In the genomic region with DNA sequence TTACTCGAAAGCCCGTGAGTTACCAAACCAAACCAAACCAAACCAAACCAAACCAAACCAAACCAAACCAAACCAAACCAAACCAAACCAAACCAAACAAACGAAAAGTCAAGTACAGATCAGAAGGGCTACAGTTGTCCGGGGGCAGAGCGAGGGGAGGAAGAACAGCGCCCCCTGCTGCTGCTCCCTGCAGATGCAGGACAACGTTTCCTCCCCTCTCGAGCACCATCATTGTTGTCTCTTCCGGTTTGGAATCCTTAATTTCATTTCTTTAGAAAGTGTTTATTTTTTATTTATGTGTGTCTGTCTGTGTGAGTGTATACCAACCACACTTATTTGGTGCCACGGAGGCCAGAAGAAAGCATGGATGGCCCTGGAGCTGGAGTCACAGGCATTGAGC, we compare ENCODE assay signal across 10 mouse cellular contexts. TPM values are rescaled to one million over a fixed set of nuclear protein-coding genes. Genes with fewer than 3 reads are reported as not detected.
DNase-seq lines count a peak whose midpoint lies in the region; ATAC-seq and TF ChIP-seq lines count a peak whose summit lies in the region.
"Had no signal": no experiment of that assay in that cellular context is flagged by ENCODE, and none has a peak within 500 bp of the region (broad histone marks: within the 10 kb centered on the region; RNA-seq: fewer than 3 reads in every experiment).

No protein-coding gene starts in this region.

- H3K4me1 ChIP-seq in kidney, embryonic 16.5 days (ENCODE audit: insufficient read depth, low read length), result no peaks in the 10 kb centered on the region
- H3K4me1 ChIP-seq in MEL (ENCODE audit: control insufficient read depth in 1 of 2, insufficient read depth in 2 of 2, low read length in 2 of 2), result peaks cover 0 to 9% of the 10 kb centered on the region in 2 experiments; a peak in 2 of 4 replicates

- H3K4me2 ChIP-seq in kidney, embryonic 16.5 days (replicated peaks; ENCODE audit: low read depth, low read length), result no peak overlapping the region

- no peaks in the 10 kb centered on the region for H3K79me2 ChIP-seq in MEL (ENCODE audit: control insufficient read depth, insufficient read depth, low read length, poor library complexity)

- TF ChIP-seq EP300 in MEL (IDR thresholded peaks at IDR 0.05; ENCODE audit: low read depth in 1 of 2, low read length in 2 of 2), result no peak

- TF ChIP-seq RAD21 in MEL (IDR thresholded peaks at IDR 0.05; ENCODE audit: low read depth, low read length), result peak; percentile 69

- TF ChIP-seq CTCF in MEL (IDR thresholded peaks at IDR 0.05 in 2 of 3, conservative IDR thresholded peaks at IDR 0.05 in 1 of 3; ENCODE audit: control insufficient read depth in 1 of 3, insufficient read depth in 1 of 3, low read depth in 2 of 3, low read length in 3 of 3, poor library complexity in 1 of 3, severe bottlenecking in 1 of 3), result peak; percentile 91 to 98 (median 93)

- H3K36me3 ChIP-seq in kidney, embryonic 16.5 days (ENCODE audit: insufficient read depth, low read length), result no peaks in the 10 kb centered on the region
- peaks cover 0 to 7% of the 10 kb centered on the region in 2 experiments; a peak in 2 of 4 replicates for H3K36me3 ChIP-seq in MEL (ENCODE audit: control insufficient read depth in 1 of 2, insufficient read depth in 2 of 2, low read length in 2 of 2)

- ATAC-seq in kidney, embryonic 16.5 days (ENCODE audit: low FRiP score, low TSS enrichment), result no peak
- ATAC-seq in hematopoietic stem cell, adult 5-6 weeks (replicated peaks in 1 of 2; ENCODE audit: insufficient read depth in 1 of 2, low FRiP score in 2 of 2, low TSS enrichment in 1 of 2, low read depth in 1 of 2, poor library complexity in 2 of 2, severe bottlenecking in 2 of 2), result peak; percentile 59 to 69; a peak in 2 of 4 replicates
- ATAC-seq: forebrain, embryonic 16.5 days had no signal

- H3K4me3 ChIP-seq in kidney, embryonic 16.5 days (ENCODE audit: low read length), result no peak overlapping the region
- H3K4me3 ChIP-seq in MEL (ENCODE audit: control insufficient read depth in 1 of 2, insufficient read depth in 1 of 2, low read depth in 2 of 2, low read length in 2 of 2), result 0 out of 4 replicates have a peak overlapping the region, but pooled peaks have one; percentile 21 to 26

- H3K9me3 ChIP-seq in kidney, embryonic 16.5 days (ENCODE audit: low read length), result no peaks in the 10 kb centered on the region
- H3K9me3 ChIP-seq in MEL (replicated peaks; ENCODE audit: insufficient read depth, low read length), result no peaks in the 10 kb centered on the region

- no peaks in the 10 kb centered on the region for H3K27me3 ChIP-seq in kidney, embryonic 16.5 days (ENCODE audit: insufficient read depth, low read length)
- no peaks in the 10 kb centered on the region for H3K27me3 ChIP-seq in MEL (ENCODE audit: control insufficient read depth in 1 of 2, insufficient read depth in 2 of 2, low read length in 2 of 2)

- H3K27ac ChIP-seq in kidney, embryonic 16.5 days (ENCODE audit: low read length), result no peak overlapping the region
- H3K27ac ChIP-seq in MEL (ENCODE audit: control insufficient read depth, low read depth, low read length), result no peak overlapping the region

- no peak overlapping the region for H3K9ac ChIP-seq in kidney, embryonic 16.5 days (replicated peaks; ENCODE audit: low read length)
- no peak overlapping the region for H3K9ac ChIP-seq in MEL (ENCODE audit: control insufficient read depth, low read depth, low read length, poor library complexity, severe bottlenecking)

- DNase-seq in kidney, postnatal 4 days, result peak; percentile 22 to 27
- DNase-seq in MEL (ENCODE audit: low read depth, low spot score), result peak; percentile 74
- DNase-seq in testis, postnatal 14 days (ENCODE audit: low spot score), result peak; percentile 12
- no peak for DNase-seq in right cerebral cortex, postnatal 10 days (ENCODE audit: low spot score in 2 of 2)
- no peak for DNase-seq in layer of hippocampus, postnatal 36 days
- DNase-seq in cerebellum, adult 8-10 months, result no peak
- DNase-seq: kidney, postnatal 14 days had no signal

- 74% methylated on average over 10 of the region's 10 CpGs for WGBS in kidney, embryonic 16.5 days

- TF ChIP-seq POLR2A in MEL (IDR thresholded peaks at IDR 0.05; ENCODE audit: control insufficient read depth in 1 of 2, insufficient read depth in 1 of 2, low read depth in 1 of 2, low read length in 2 of 2, poor library complexity in 1 of 2), result no peak

TF ChIP-seq in MEL, 35 proteins besides CTCF, POLR2A, EP300 and RAD21:
- TF ChIP-seq HCFC1 (IDR thresholded peaks at IDR 0.05; ENCODE audit: low read depth, low read length) (0 out of 2 replicates have a peak, but pooled peaks have one; percentile 30), ZNF384 (IDR thresholded peaks at IDR 0.05; ENCODE audit: low read depth, low read length) (no peak), NELFE (IDR thresholded peaks at IDR 0.05; ENCODE audit: low read depth, low read length) (no peak), CHD2 (IDR thresholded peaks at IDR 0.05; ENCODE audit: low read length) (no peak), SMC3 (IDR thresholded peaks at IDR 0.05; ENCODE audit: low read depth, low read length) (peak; percentile 77), JUND (IDR thresholded peaks at IDR 0.05; ENCODE audit: low read depth, low read length) (0 out of 2 replicates have a peak, but pooled peaks have one; percentile 17), MAZ (IDR thresholded peaks at IDR 0.05; ENCODE audit: low read depth, low read length) (0 out of 2 replicates have a peak, but pooled peaks have one; percentile 52), ZC3H11A (IDR thresholded peaks at IDR 0.05; ENCODE audit: low read depth, low read length) (peak; percentile 60), POLR2AphosphoS5 (IDR thresholded peaks at IDR 0.05; ENCODE audit: borderline replicate concordance, low read depth, low read length) (no peak), MXI1 (IDR thresholded peaks at IDR 0.05; ENCODE audit: low read depth, low read length) (no peak), BHLHE40 (IDR thresholded peaks at IDR 0.05; ENCODE audit: borderline replicate concordance, low read depth, low read length) (0 out of 2 replicates have a peak, but pooled peaks have one; percentile 19), ELF1 (IDR thresholded peaks at IDR 0.05; ENCODE audit: low read depth, low read length) (peak; percentile 72), MYC (IDR thresholded peaks at IDR 0.05; ENCODE audit: low read depth, low read length) (0 out of 2 replicates have a peak, but pooled peaks have one; percentile 39), CHD1 (IDR thresholded peaks at IDR 0.05; ENCODE audit: low read depth, low read length) (0 out of 2 replicates have a peak, but pooled peaks have one; percentile 42)
TF ChIP-seq in MEL: peak in this region for 9.

RNA-seq across cellular contexts. Expression of a gene that starts 26.7 kb away (rescaled TPM):
- polyA plus RNA-seq in kidney, embryonic 16.5 days (2015; fragmentation: Nextera tagmentation; extraction: Ambion mirVana), result 90.2 and 98.0 TPM in 2 replicates
- 69.2 and 72.3 TPM in 2 replicates for total RNA-seq in MEL (2012; rRNA removed)
- 10 to 100 TPM in 1 of 2 experiments, not detected in 1; 35.2 TPM for polyA plus RNA-seq in MEL (2012; ENCODE audit: insufficient read depth in 1 of 2, insufficient read length in 2 of 2, low read depth in 1 of 2, low replicate concordance in 2 of 2, missing spikeins in 1 of 2)
- total RNA-seq in hematopoietic stem cell, adult 5-6 weeks (2017), result 88.7 and 92.7 TPM in 2 replicates
- 10 to 100 TPM; 49.3 to 49.8 TPM for total RNA-seq in layer of hippocampus, postnatal 36 days (2021)

Comparison
In these comparisons a context has a peak if more than half of its experiments do, and no peak if none do; other contexts are left out.
1. DNase-seq: peak in kidney, postnatal 4 days (2 of 2), MEL (single experiment) and testis, postnatal 14 days (single experiment); none in right cerebral cortex, postnatal 10 days (0 of 2), layer of hippocampus, postnatal 36 days (0 of 2) and cerebellum, adult 8-10 months (single experiment).